Mouse (Mus musculus) neural tube, embryonic 15.5 days (tissue): ENCODE data around the gene Lrrc4b. TPM values are rescaled to one million over a fixed set of nuclear protein-coding genes. Genes with fewer than 3 reads are reported as not detected.

Experiments used
- ATAC-seq: fragments of 200-750 bp; cut with Nextera tagmentation; 2 replicates; pipeline ENCODE4 v1.8.0; 2017; ENCODE audit warnings: mild to moderate bottlenecking, moderate TSS enrichment, moderate library complexity; ENCODE audit not compliant: low FRiP score
- H3K27ac ChIP-seq: fragments of 300-500 bp; sonication (generic); replicated peaks from 2 replicates; pipeline ENCODE4 v1.5.1; 2015; ENCODE audit warnings: mild to moderate bottlenecking, inconsistent platforms
- H3K27me3 ChIP-seq: fragments of 300-500 bp; sonication (generic); replicated peaks from 2 replicates; pipeline ENCODE4 v1.6.1; 2015; ENCODE audit warnings: inconsistent platforms
- H3K36me3 ChIP-seq: fragments of 300-500 bp; sonication (generic); 2 replicates; pipeline ENCODE4 v1.6.1; 2015; ENCODE audit warnings: inconsistent platforms
- H3K4me1 ChIP-seq: fragments of 300-500 bp; sonication (generic); 2 replicates; pipeline ENCODE4 v1.6.1; 2015; ENCODE audit warnings: inconsistent platforms
- H3K4me2 ChIP-seq: fragments of 300-500 bp; sonication (generic); 2 replicates; pipeline ENCODE4 v1.6.1; 2015; ENCODE audit warnings: inconsistent platforms, mild to moderate bottlenecking, moderate library complexity
- H3K4me3 ChIP-seq: fragments of 300-500 bp; sonication (generic); replicated peaks from 2 replicates; pipeline ENCODE4 v1.5.1; 2015; ENCODE audit warnings: mild to moderate bottlenecking, inconsistent platforms
- H3K9ac ChIP-seq: fragments of 300-500 bp; sonication (generic); replicated peaks from 2 replicates; pipeline ENCODE4 v1.6.1; 2015; ENCODE audit warnings: mild to moderate bottlenecking, inconsistent platforms
- H3K9me3 ChIP-seq: fragments of 300-500 bp; sonication (generic); replicated peaks from 2 replicates; pipeline ENCODE4 v1.6.1; 2016; ENCODE audit warnings: inconsistent platforms
- WGBS: fragments of 180-500 bp; shearing (Covaris S2); methylation state at CpG from one replicate; pipeline ENCODE4 v1.1.7; 2015; ENCODE audit warnings: mixed read lengths; 5-methylcytosine and 5-hydroxymethylcytosine counted together
- polyA plus RNA-seq: library from polyadenylated mRNA; unstranded; fragments of >200 nt; fragmentation: Nextera tagmentation; extraction: Ambion mirVana; gene quantifications from 2 replicates; pipeline ENCODE4 v1.2.1, GENCODE M21; 2015

Lrrc4b gene
- polyA plus RNA-seq, 1 experiment from 2014 or later = 14.9 TPM

GRCm38 (mm10) chr7:44406015-44406355 is 22.8 kb upstream of the Lrrc4b start:
- Histone ChIP-seq H3K4me3 (peak overlapping the region; percentile 42), H3K9me3 (no peaks in the 10 kb centered on the region), H3K36me3 (no peaks in the 10 kb centered on the region), H3K4me2 (peak overlapping the region; percentile 67), H3K27ac (peak overlapping the region; percentile 84), H3K9ac (no peak overlapping the region), H3K4me1 (peaks cover 9% of the 10 kb centered on the region), H3K27me3 (peaks cover 6% of the 10 kb centered on the region; the same call in 1 of the 2 replicates)
- no peak; the same call in none of the 2 replicates for ATAC-seq
- 1% methylated on average over 5 of the region's 5 CpGs for WGBS

GRCm38 (mm10) chr7:44411144-44411543 is 17.7 kb upstream of the Lrrc4b start:
- H3K4me1 ChIP-seq = peaks cover 3% of the 10 kb centered on the region
- no peaks in the 10 kb centered on the region for H3K36me3 ChIP-seq
- H3K27ac ChIP-seq = no peak overlapping the region
- H3K9ac ChIP-seq = no peak overlapping the region
- ATAC-seq = no peak
- no peaks in the 10 kb centered on the region for H3K9me3 ChIP-seq
- H3K27me3 ChIP-seq = peaks cover 6% of the 10 kb centered on the region; the same call in 1 of the 2 replicates
- no peak overlapping the region for H3K4me3 ChIP-seq
- 90% methylated on average over 4 of the region's 4 CpGs for WGBS
- H3K4me2 ChIP-seq = no peak overlapping the region

- Histone ChIP-seq H3K4me2 (no peak overlapping the region), H3K36me3 (no peaks in the 10 kb centered on the region), H3K27me3 (no peaks in the 10 kb centered on the region), H3K9me3 (no peaks in the 10 kb centered on the region), H3K27ac (no peak overlapping the region), H3K9ac (no peak overlapping the region), H3K4me3 (no peak overlapping the region), H3K4me1 (no peaks in the 10 kb centered on the region)
- 86% methylated on average over 6 of the region's 6 CpGs for WGBS
- ATAC-seq = no peak
Observed at GRCm38 (mm10) chr7:44413307-44413706, 15.5 kb upstream of the Lrrc4b start.

GRCm38 (mm10) chr7:44427666-44428065 is 1.2 kb upstream of the Lrrc4b start:
- Histone ChIP-seq H3K9me3 (no peaks in the 10 kb centered on the region), H3K9ac (peak overlapping the region; percentile 37), H3K4me1 (peaks cover 49% of the 10 kb centered on the region), H3K27ac (peak overlapping the region; percentile 99), H3K4me2 (peak overlapping the region; percentile 92), H3K27me3 (no peaks in the 10 kb centered on the region), H3K36me3 (no peaks in the 10 kb centered on the region), H3K4me3 (peak overlapping the region; percentile 81)
- WGBS = 16% methylated on average over 8 of the region's 8 CpGs
- no peak for ATAC-seq

- H3K27ac ChIP-seq = peak overlapping the region; percentile 99
- H3K36me3 ChIP-seq = no peaks in the 10 kb centered on the region
- 0% methylated on average over 18 of the region's 38 CpGs for WGBS
- no peaks in the 10 kb centered on the region for H3K27me3 ChIP-seq
- H3K4me1 ChIP-seq = peaks cover 56% of the 10 kb centered on the region
- ATAC-seq = peak; percentile 46
- H3K9me3 ChIP-seq = no peaks in the 10 kb centered on the region
- peak overlapping the region; percentile 95 for H3K9ac ChIP-seq
- peak overlapping the region; percentile 81 for H3K4me3 ChIP-seq
- H3K4me2 ChIP-seq = peak overlapping the region; percentile 92
Observed at GRCm38 (mm10) chr7:44428171-44428950, 457 bp upstream of the Lrrc4b start.

- ATAC-seq = peak; percentile 36
- Histone ChIP-seq H3K4me3 (peak overlapping the region; percentile 81), H3K9me3 (no peaks in the 10 kb centered on the region), H3K36me3 (peaks cover 1% of the 10 kb centered on the region; the same call in 1 of the 2 replicates), H3K27ac (peak overlapping the region; percentile 99), H3K4me2 (peak overlapping the region; percentile 92), H3K27me3 (no peaks in the 10 kb centered on the region), H3K9ac (peak overlapping the region; percentile 95), H3K4me1 (peaks cover 64% of the 10 kb centered on the region)
- 1% methylated on average over 32 of the region's 32 CpGs for WGBS
Observed at GRCm38 (mm10) chr7:44429534-44430488, 993 bp downstream of the Lrrc4b start.

- no peak overlapping the region for H3K27ac ChIP-seq
- no peak for ATAC-seq
- H3K9me3 ChIP-seq = no peaks in the 10 kb centered on the region
- H3K36me3 ChIP-seq = peaks cover 5% of the 10 kb centered on the region; the same call in 1 of the 2 replicates
- peaks cover 60% of the 10 kb centered on the region for H3K4me1 ChIP-seq
- H3K4me3 ChIP-seq = no peak overlapping the region
- 74% methylated on average over 6 of the region's 6 CpGs for WGBS
- H3K4me2 ChIP-seq = no peak overlapping the region
- no peak overlapping the region for H3K9ac ChIP-seq
- no peaks in the 10 kb centered on the region for H3K27me3 ChIP-seq
Observed at GRCm38 (mm10) chr7:44432550-44432949, 3.7 kb downstream of the Lrrc4b start.

- no peak overlapping the region for H3K27ac ChIP-seq
Observed at GRCm38 (mm10) chr7:44433371-44433770, 4.6 kb downstream of the Lrrc4b start.

GRCm38 (mm10) chr7:44434089-44434488 is 5.3 kb downstream of the Lrrc4b start:
- H3K4me3 ChIP-seq = no peak overlapping the region
- H3K4me1 ChIP-seq = peaks cover 59% of the 10 kb centered on the region

More at GRCm38 (mm10) chr7:44433371-44433770, 4.6 kb downstream of the Lrrc4b start:
- Histone ChIP-seq H3K36me3 (peaks cover 5% of the 10 kb centered on the region; the same call in 1 of the 2 replicates), H3K9me3 (no peaks in the 10 kb centered on the region), H3K4me3 (no peak overlapping the region), H3K9ac (no peak overlapping the region), H3K4me1 (peaks cover 59% of the 10 kb centered on the region), H3K4me2 (no peak overlapping the region), H3K27me3 (no peaks in the 10 kb centered on the region)
- 8% methylated on average over 7 of the region's 7 CpGs for WGBS
- peak; percentile 7; the same call in 1 of the 2 replicates for ATAC-seq

GRCm38 (mm10) chr7:44435796-44436195 is 7.0 kb downstream of the Lrrc4b start:
- Histone ChIP-seq H3K4me2 (no peak overlapping the region), H3K27me3 (no peaks in the 10 kb centered on the region), H3K4me1 (peaks cover 47% of the 10 kb centered on the region), H3K9me3 (no peaks in the 10 kb centered on the region), H3K27ac (no peak overlapping the region), H3K9ac (no peak overlapping the region), H3K36me3 (peaks cover 5% of the 10 kb centered on the region; the same call in 1 of the 2 replicates), H3K4me3 (no peak overlapping the region)
- 60% methylated on average over 5 of the region's 5 CpGs for WGBS
- no peak for ATAC-seq

More at GRCm38 (mm10) chr7:44434089-44434488, 5.3 kb downstream of the Lrrc4b start:
- no peaks in the 10 kb centered on the region for H3K9me3 ChIP-seq
- no peak overlapping the region for H3K27ac ChIP-seq
- WGBS = 74% methylated on average over 9 of the region's 9 CpGs
- no peak for ATAC-seq
- H3K9ac ChIP-seq = no peak overlapping the region
- H3K4me2 ChIP-seq = no peak overlapping the region
- no peaks in the 10 kb centered on the region for H3K27me3 ChIP-seq
- H3K36me3 ChIP-seq = peaks cover 5% of the 10 kb centered on the region; the same call in 1 of the 2 replicates

- H3K4me3 ChIP-seq = no peak overlapping the region
- H3K4me2 ChIP-seq = no peak overlapping the region
- no peaks in the 10 kb centered on the region for H3K27me3 ChIP-seq
- H3K36me3 ChIP-seq = peaks cover 5% of the 10 kb centered on the region; the same call in 1 of the 2 replicates
- no peak overlapping the region for H3K27ac ChIP-seq
- WGBS = 5% methylated on average over 1 of the region's 1 CpGs
- peaks cover 47% of the 10 kb centered on the region for H3K4me1 ChIP-seq
- no peak for ATAC-seq
- H3K9ac ChIP-seq = no peak overlapping the region
- no peaks in the 10 kb centered on the region for H3K9me3 ChIP-seq
Observed at GRCm38 (mm10) chr7:44436267-44436666, 7.4 kb downstream of the Lrrc4b start.
